Comparison of ENCODE assay signal across 8 mouse cellular contexts in genomic region chr3:51553497-51553875, GRCm38 (mm10). TPM values are rescaled to one million over a fixed set of nuclear protein-coding genes. Genes with fewer than 3 reads are reported as not detected.
DNase-seq lines count a peak whose midpoint lies in the region; ATAC-seq and TF ChIP-seq lines count a peak whose summit lies in the region.

No protein-coding gene starts in this region.

- TF ChIP-seq POLR2A in olfactory bulb, adult 2 months (IDR thresholded peaks at IDR 0.05; ENCODE audit: insufficient read depth, low read depth, low read length), result no peak

- no peaks in the 10 kb centered on the region for H3K27me3 ChIP-seq in kidney, embryonic 15.5 days
- H3K27me3 ChIP-seq in embryonic facial prominence, embryonic 14.5 days (replicated peaks; ENCODE audit: control insufficient read depth, insufficient read depth, low read length), result no peaks in the 10 kb centered on the region
- no peaks in the 10 kb centered on the region for H3K27me3 ChIP-seq in heart, embryonic 13.5 days (replicated peaks)

- no peak overlapping the region for H3K4me2 ChIP-seq in kidney, embryonic 15.5 days
- peak overlapping the region; percentile 44 for H3K4me2 ChIP-seq in embryonic facial prominence, embryonic 14.5 days (ENCODE audit: low read depth, low read length)
- H3K4me2 ChIP-seq in heart, embryonic 13.5 days, result peak overlapping the region; percentile 67

- peaks cover 17% of the 10 kb centered on the region for H3K36me3 ChIP-seq in kidney, embryonic 15.5 days
- peaks cover 18% of the 10 kb centered on the region for H3K36me3 ChIP-seq in embryonic facial prominence, embryonic 14.5 days (ENCODE audit: control insufficient read depth, insufficient read depth, low read length)
- peaks cover 27% of the 10 kb centered on the region for H3K36me3 ChIP-seq in heart, embryonic 13.5 days

- peak; percentile 27 for DNase-seq in kidney, adult 11 months
- peak; percentile 84 for DNase-seq in embryonic facial prominence, embryonic 14.5 days (ENCODE audit: low spot score)
- DNase-seq in left cerebral cortex, postnatal 10 days (ENCODE audit: extremely low spot score in 1 of 2, low spot score in 2 of 2), result peak; percentile 38 to 69

- no peak for TF ChIP-seq CTCF in olfactory bulb, adult 2 months (IDR thresholded peaks at IDR 0.05; ENCODE audit: insufficient read depth, low read depth, low read length)

- 68% methylated on average over 8 of the region's 8 CpGs for WGBS in kidney, embryonic 15.5 days
- 36% methylated on average over 8 of the region's 8 CpGs for WGBS in embryonic facial prominence, embryonic 14.5 days
- WGBS in heart, embryonic 13.5 days, result 40% methylated on average over 8 of the region's 8 CpGs
- WGBS in olfactory bulb, adult 2 months, result 13% methylated on average over 8 of the region's 8 CpGs

- H3K4me3 ChIP-seq in kidney, embryonic 15.5 days (replicated peaks), result no peak overlapping the region
- H3K4me3 ChIP-seq in embryonic facial prominence, embryonic 14.5 days (ENCODE audit: low read depth, low read length), result no peak overlapping the region
- H3K4me3 ChIP-seq in heart, embryonic 13.5 days, result no peak overlapping the region
- peak overlapping the region; percentile 27; the same call in 1 of the 2 replicates for H3K4me3 ChIP-seq in olfactory bulb, adult 2 months (ENCODE audit: insufficient read depth, low read depth, low read length)

- no peak for ATAC-seq in kidney, embryonic 15.5 days (replicated peaks; ENCODE audit: low FRiP score)
- ATAC-seq in activated CD4-positive, CD25-positive, alpha-beta regulatory T cell, adult 4 months, result peak; percentile 6
- peak; percentile 57; the same call in 1 of the 2 replicates for ATAC-seq in embryonic facial prominence, embryonic 14.5 days (ENCODE audit: low read depth)
- no peak for ATAC-seq in heart, embryonic 13.5 days (ENCODE audit: extremely low read depth, insufficient number of reproducible peaks, low FRiP score, low TSS enrichment)
- no peak for ATAC-seq in megakaryocyte-erythroid progenitor cell, adult 5-6 weeks (replicated peaks; ENCODE audit: low FRiP score, low TSS enrichment, poor library complexity, severe bottlenecking)

- no peak overlapping the region for H3K9ac ChIP-seq in kidney, embryonic 15.5 days
- H3K9ac ChIP-seq in embryonic facial prominence, embryonic 14.5 days (ENCODE audit: low read depth, low read length), result 0 out of 2 replicates have a peak overlapping the region, but pooled peaks have one; percentile 20
- peak overlapping the region; percentile 33; the same call in 1 of the 2 replicates for H3K9ac ChIP-seq in heart, embryonic 13.5 days

- H3K9me3 ChIP-seq in kidney, embryonic 15.5 days (replicated peaks), result no peaks in the 10 kb centered on the region
- no peaks in the 10 kb centered on the region for H3K9me3 ChIP-seq in embryonic facial prominence, embryonic 14.5 days (ENCODE audit: control insufficient read depth, low read length)
- H3K9me3 ChIP-seq in heart, embryonic 13.5 days, result no peaks in the 10 kb centered on the region

- intact Hi-C loops in left cerebral cortex, postnatal 10 days (cut with DNase I), result no loop called here

- H3K4me1 ChIP-seq in kidney, embryonic 15.5 days, result peaks cover 40% of the 10 kb centered on the region
- H3K4me1 ChIP-seq in embryonic facial prominence, embryonic 14.5 days (ENCODE audit: control insufficient read depth, insufficient read depth, low read length), result peaks cover 12% of the 10 kb centered on the region
- peaks cover 47% of the 10 kb centered on the region for H3K4me1 ChIP-seq in heart, embryonic 13.5 days
- H3K4me1 ChIP-seq in olfactory bulb, adult 2 months (ENCODE audit: control insufficient read depth, insufficient read depth, low read length), result peaks cover 41% of the 10 kb centered on the region

- no peak overlapping the region for H3K27ac ChIP-seq in kidney, embryonic 15.5 days
- H3K27ac ChIP-seq in embryonic facial prominence, embryonic 14.5 days (replicated peaks; ENCODE audit: low read depth, low read length), result peak overlapping the region; percentile 70
- peak overlapping the region; percentile 70 for H3K27ac ChIP-seq in heart, embryonic 13.5 days (replicated peaks)
- peak overlapping the region; percentile 79 for H3K27ac ChIP-seq in olfactory bulb, adult 2 months (ENCODE audit: insufficient read depth, low read depth, low read length)

RNA-seq across cellular contexts. Expression of gene Setd7, which starts 7.2 kb away (rescaled TPM):
- polyA plus RNA-seq in kidney, embryonic 15.5 days (2015; fragmentation: Nextera tagmentation; extraction: Ambion mirVana), result 3.0 and 4.6 TPM in 2 replicates
- polyA plus RNA-seq in activated CD4-positive, CD25-positive, alpha-beta regulatory T cell, adult 4 months (2017; shearing (Covaris generic)), result 10 to 100 TPM in 1 of 2 experiments, 1 to 10 TPM in 1; 6.3 to 10.5 TPM
- polyA plus RNA-seq in embryonic facial prominence, embryonic 14.5 days (2014; fragmentation: Nextera tagmentation; extraction: Ambion mirVana), result 6.2 and 7.3 TPM in 2 replicates
- polyA plus RNA-seq in heart, embryonic 13.5 days (2015; fragmentation: Nextera tagmentation; extraction: Ambion mirVana), result 3.8 and 5.8 TPM in 2 replicates
- 10 to 100 TPM; 50.8 to 53.3 TPM for total RNA-seq in left cerebral cortex, postnatal 10 days (2021)
- 388 TPM in 1 of 2 replicates, not detected in the other for polyA plus RNA-seq in olfactory bulb, adult 2 months (2012; ENCODE audit: insufficient read depth, insufficient read length, low replicate concordance, missing spikeins)
- 15.9 and 34.5 TPM in 2 replicates for total RNA-seq in megakaryocyte-erythroid progenitor cell, adult 5-6 weeks (2014; fragmentation: Nextera tagmentation)
- 12.5 and 19.3 TPM in 2 replicates for total RNA-seq in megakaryocyte-erythroid progenitor cell, adult 5-6 weeks (2017)

Comparison
In these comparisons a context has a peak if more than half of its experiments do, and no peak if none do; other contexts are left out.
1. DNase-seq: peak in every context shown above with its lines; median percentile 84 in embryonic facial prominence, embryonic 14.5 days; 54 in left cerebral cortex, postnatal 10 days; 27 in kidney, adult 11 months.
2. ATAC-seq: peak in activated CD4-positive, CD25-positive, alpha-beta regulatory T cell, adult 4 months (single experiment) and embryonic facial prominence, embryonic 14.5 days (single experiment); none in kidney, embryonic 15.5 days (single experiment), heart, embryonic 13.5 days (single experiment) and megakaryocyte-erythroid progenitor cell, adult 5-6 weeks (single experiment).